Mouse (Mus musculus) cerebellum, adult 2 months (tissue): ENCODE results near the gene Hpse. TPM values are rescaled to one million over a fixed set of nuclear protein-coding genes. Genes with fewer than 3 reads are reported as not detected.

ENCODE experiments used
- DNase-seq, 2 experiments: peaks; one replicate each; pipeline ENCODE4 v3.0.0; 2021
- H3K27ac ChIP-seq: fragments of 200-500 bp; 2 replicates; pipeline ENCODE4 v1.5.1; 2012; ENCODE audit warnings: low read length, control low read depth, inconsistent platforms; ENCODE audit not compliant: insufficient read depth
- H3K27me3 ChIP-seq: fragments of 200-500 bp; 2 replicates; pipeline ENCODE4 v1.6.1; 2012; ENCODE audit warnings: inconsistent platforms, mild to moderate bottlenecking, low read length, moderate library complexity; ENCODE audit not compliant: control insufficient read depth, insufficient read depth
- H3K4me1 ChIP-seq: fragments of 200-500 bp; 2 replicates; pipeline ENCODE4 v1.6.1; 2011; ENCODE audit warnings: low read length; ENCODE audit not compliant: control insufficient read depth, insufficient read depth
- H3K4me3 ChIP-seq: fragments of 200-500 bp; replicated peaks from 2 replicates; pipeline ENCODE3; 2011; ENCODE audit warnings: mild to moderate bottlenecking, low read depth, low read length, control low read depth; ENCODE audit not compliant: insufficient read depth
- CTCF ChIP-seq: fragments of 200-500 bp; IDR thresholded peaks from 2 replicates; pipeline ENCODE4 v1.5.1; 2011; ENCODE audit warnings: low read depth, mild to moderate bottlenecking, control low read depth, low read length, moderate library complexity, borderline replicate concordance; ENCODE audit not compliant: insufficient read depth
- POLR2A ChIP-seq: fragments of 200-500 bp; IDR thresholded peaks from 2 replicates; pipeline ENCODE4 v1.6.1; 2011; ENCODE audit warnings: low read length, control low read depth, borderline replicate concordance; ENCODE audit not compliant: insufficient read depth
- WGBS: fragments of 180-500 bp; shearing (Covaris S2); methylation state at CpG from one replicate; pipeline ENCODE4 v1.1.7; 2018; 5-methylcytosine and 5-hydroxymethylcytosine counted together
- polyA plus RNA-seq: library from polyadenylated mRNA; depleted of rRNA; stranded (reverse); fragments of >200 nt; gene quantifications from 2 replicates; pipeline ENCODE4 v1.2.3, GENCODE M21; 2012; rRNA removed

The Hpse gene
- 0.35 and 0.67 TPM in 2 replicates for polyA plus RNA-seq

- WGBS: 1% methylated on average over 50 of the region's 56 CpGs
- peak; percentile 9 to 10 for DNase-seq
These were observed at the start of gene Hpse for GRCm38 (mm10) chr5:100719235-100720088. Hpse (minus strand) TSS chr5:100719716.

GRCm38 (mm10) chr5:100766026-100766425, 46.5 kb upstream of the Hpse start:
- TF ChIP-seq POLR2A (no peak), CTCF (no peak)
- no peak for DNase-seq
- 93% methylated on average over 7 of the region's 7 CpGs for WGBS
- no peaks in the 10 kb centered on the region for H3K27me3 ChIP-seq
- no peak overlapping the region for H3K27ac ChIP-seq
- no peak overlapping the region for H3K4me3 ChIP-seq
- no peaks in the 10 kb centered on the region for H3K4me1 ChIP-seq

More at GRCm38 (mm10) chr5:100719235-100720088, at the start of gene Hpse:
- H3K27ac ChIP-seq: no peak within 1 kb of the TSS
- H3K4me1 ChIP-seq: no peaks in the 10 kb centered on the region
- peaks cover 1% of the 10 kb centered on the region; the same call in 1 of the 2 replicates for H3K27me3 ChIP-seq
- no peak for TF ChIP-seq POLR2A
- TF ChIP-seq CTCF: no peak
- H3K4me3 ChIP-seq: peak within 1 kb of the TSS; percentile 44

GRCm38 (mm10) chr5:100761736-100762135, 42.2 kb upstream of the Hpse start:
- DNase-seq: no peak
- Histone ChIP-seq H3K4me3 (no peak overlapping the region), H3K4me1 (no peaks in the 10 kb centered on the region), H3K27ac (no peak overlapping the region), H3K27me3 (no peaks in the 10 kb centered on the region)
- 92% methylated on average over 7 of the region's 7 CpGs for WGBS
- TF ChIP-seq POLR2A (no peak), CTCF (no peak)

GRCm38 (mm10) chr5:100760049-100760663, 40.6 kb upstream of the Hpse start:
- DNase-seq: no peak
- 85% methylated on average over 10 of the region's 10 CpGs for WGBS
- no peak for TF ChIP-seq POLR2A
- no peak for TF ChIP-seq CTCF
- Histone ChIP-seq H3K4me3 (no peak overlapping the region), H3K27ac (no peak overlapping the region), H3K4me1 (no peaks in the 10 kb centered on the region), H3K27me3 (no peaks in the 10 kb centered on the region)

GRCm38 (mm10) chr5:100758121-100758520, 38.6 kb upstream of the Hpse start:
- Histone ChIP-seq H3K4me1 (peaks cover 8% of the 10 kb centered on the region), H3K27ac (no peak overlapping the region), H3K27me3 (no peaks in the 10 kb centered on the region), H3K4me3 (no peak overlapping the region)
- TF ChIP-seq POLR2A (no peak), CTCF (no peak)
- 95% methylated on average over 5 of the region's 5 CpGs for WGBS
- DNase-seq: no peak

- Histone ChIP-seq H3K4me1 (peaks cover 10% of the 10 kb centered on the region), H3K27me3 (no peaks in the 10 kb centered on the region), H3K4me3 (no peak overlapping the region), H3K27ac (no peak overlapping the region)
- no peak for TF ChIP-seq POLR2A
- TF ChIP-seq CTCF: no peak
- DNase-seq: peak in 1 of 2 experiments; percentile 76
- 17% methylated on average over 7 of the region's 7 CpGs for WGBS
These were observed 33.9 kb upstream of the Hpse start for GRCm38 (mm10) chr5:100753407-100753806.

GRCm38 (mm10) chr5:100751655-100752054, 32.1 kb upstream of the Hpse start:
- H3K4me1 ChIP-seq: peaks cover 10% of the 10 kb centered on the region
- no peak overlapping the region for H3K27ac ChIP-seq
- WGBS: 27% methylated on average over 4 of the region's 4 CpGs
- H3K4me3 ChIP-seq: no peak overlapping the region
- no peaks in the 10 kb centered on the region for H3K27me3 ChIP-seq
- no peak for DNase-seq
- TF ChIP-seq POLR2A: no peak
- no peak for TF ChIP-seq CTCF

- Histone ChIP-seq H3K27ac (no peak overlapping the region), H3K4me1 (peaks cover 10% of the 10 kb centered on the region), H3K27me3 (no peaks in the 10 kb centered on the region), H3K4me3 (no peak overlapping the region)
- WGBS: 83% methylated on average over 10 of the region's 10 CpGs
- no peak for TF ChIP-seq POLR2A
- TF ChIP-seq CTCF: no peak
- no peak for DNase-seq
These were observed 31.2 kb upstream of the Hpse start for GRCm38 (mm10) chr5:100750617-100751255.
